Mouse (Mus musculus) bone marrow, adult 2 months (tissue): ENCODE results near the gene Cgnl1.

Experiments used
- CTCF ChIP-seq: fragments of 200-500 bp; IDR thresholded peaks from 2 replicates; pipeline ENCODE4 v1.5.1; 2011; ENCODE audit warnings: low read length, control low read depth; ENCODE audit not compliant: control insufficient read depth, insufficient read depth
- POLR2A ChIP-seq: fragments of 200-500 bp; IDR thresholded peaks from 2 replicates; pipeline ENCODE4 v1.6.1; 2011; ENCODE audit warnings: low read depth, mild to moderate bottlenecking, control low read depth, low read length, borderline replicate concordance; ENCODE audit not compliant: control insufficient read depth

GRCm38 (mm10) chr9:71666432-71666831, 105.0 kb downstream of the Cgnl1 start:
- no peak for TF ChIP-seq CTCF
- no peak for TF ChIP-seq POLR2A
